In genomic region chr9:103040581-103040980, GRCm38 (mm10) we compare ENCODE assay signal across 20 mouse cellular contexts. TPM values are rescaled to one million over a fixed set of nuclear protein-coding genes. Genes with fewer than 3 reads are reported as not detected.
DNase-seq lines count a peak whose midpoint lies in the region; ATAC-seq and TF ChIP-seq lines count a peak whose summit lies in the region.
"Had no signal": no experiment of that assay in that cellular context is flagged by ENCODE, and none has a peak within 500 bp of the region (broad histone marks: within the 10 kb centered on the region; RNA-seq: fewer than 3 reads in every experiment).

No protein-coding gene starts in this region.

- WGBS in small intestine, adult 2 months, result 63% methylated on average over 2 of the region's 2 CpGs

- H3K27ac ChIP-seq in small intestine, adult 2 months (ENCODE audit: insufficient read depth, low read depth, low read length), result 0 out of 2 replicates have a peak overlapping the region, but pooled peaks have one; percentile 2
- H3K27ac ChIP-seq: embryonic facial prominence, embryonic 13.5 days; forebrain, embryonic 13.5 days; forebrain, embryonic 15.5 days had no signal

- TF ChIP-seq CTCF in C2C12 (IDR thresholded peaks at IDR 0.05; ENCODE audit: control insufficient read depth, insufficient read depth, insufficient read length) (no peak), Patski (IDR thresholded peaks at IDR 0.05) (no peak)
- no peak for TF ChIP-seq CTCF in small intestine, adult 2 months (IDR thresholded peaks at IDR 0.05; ENCODE audit: extremely low read depth, insufficient read length, insufficient replicate concordance, low read depth, low read length)

- no peaks in the 10 kb centered on the region for H3K79me3 ChIP-seq in C2C12 (ENCODE audit: low read depth)

- no peak for DNase-seq in Patski (ENCODE audit: low read depth, low spot score)
- no peak for DNase-seq in kidney, postnatal 14 days
- DNase-seq in layer of hippocampus, adult 11-12 months (ENCODE audit: low spot score), result no peak
- DNase-seq: adrenal gland, adult 2 months; adrenal gland, postnatal 10 days; adrenal gland, postnatal 25 days; cerebellum, adult 11 months; cerebellum, adult 18-20 months; cerebellum, adult 8-10 months; cerebellum, adult 9-11 months; cerebellum, postnatal 14 days; cerebellum, postnatal 36 days; forebrain, postnatal 0 days had no signal

- CTCF ChIA-PET in Patski (lab: Charles Lee), result no interaction called here

- TF ChIP-seq POLR2A in small intestine, adult 2 months (IDR thresholded peaks at IDR 0.05; ENCODE audit: low read depth, low read length), result no peak

- no peaks in the 10 kb centered on the region for H3K36me3 ChIP-seq in C2C12 (ENCODE audit: control insufficient read depth, insufficient read depth)
- H3K36me3 ChIP-seq in small intestine, adult 2 months (ENCODE audit: control insufficient read depth, insufficient read depth, low read length), result no peaks in the 10 kb centered on the region
- H3K36me3 ChIP-seq: embryonic facial prominence, embryonic 13.5 days; forebrain, embryonic 15.5 days; G1E had no signal

- H3K4me1 ChIP-seq in small intestine, adult 2 months (ENCODE audit: control insufficient read depth, insufficient read depth, insufficient read length, low read length), result peaks cover 6% of the 10 kb centered on the region; the same call in 1 of the 2 replicates
- H3K4me1 ChIP-seq: forebrain, embryonic 13.5 days; forebrain, embryonic 15.5 days had no signal

- POLR2A ChIA-PET in Patski (lab: Charles Lee), result interaction anchor here (1.0 kb wide), 1 partner anchor 10 kb away, joined by 3 read pairs; no protein-coding TSS in a partner anchor

- no peak overlapping the region for H3K4me3 ChIP-seq in C2C12 (ENCODE audit: insufficient read depth, poor library complexity, severe bottlenecking)
- H3K4me3 ChIP-seq in small intestine, adult 2 months (ENCODE audit: low read depth, low read length), result no peak overlapping the region
- H3K4me3 ChIP-seq: embryonic facial prominence, embryonic 13.5 days; forebrain, embryonic 13.5 days; forebrain, embryonic 15.5 days had no signal

- H3K27me3 ChIP-seq in C2C12 (ENCODE audit: control insufficient read depth, insufficient read depth, insufficient read length) (no peaks in the 10 kb centered on the region), Patski (no peaks in the 10 kb centered on the region)
- H3K27me3 ChIP-seq in small intestine, adult 2 months (ENCODE audit: control insufficient read depth, insufficient read depth, low read length), result no peaks in the 10 kb centered on the region
- H3K27me3 ChIP-seq: embryonic facial prominence, embryonic 13.5 days; forebrain, embryonic 13.5 days; forebrain, embryonic 15.5 days had no signal

- no peak overlapping the region for H3ac ChIP-seq in C2C12 (ENCODE audit: control insufficient read depth, insufficient read length, low read depth)

- in situ Hi-C loops in Patski (cut with MboI; ENCODE audit: low pct_unique_long_range_greater_than_20kb), result no loop called here

- ATAC-seq in Patski, result peak; percentile 45
- ATAC-seq: CD4-positive, CD25-positive, alpha-beta regulatory T cell, adult 4 months; forebrain, embryonic 13.5 days; forebrain, embryonic 15.5 days; forebrain, postnatal 0 days had no signal

- H3K79me2 ChIP-seq in C2C12 (ENCODE audit: control insufficient read depth, insufficient read depth), result no peaks in the 10 kb centered on the region

TF ChIP-seq in C2C12, 6 proteins besides CTCF, POLR2A, EP300 and RAD21:
- TF ChIP-seq USF1 (IDR thresholded peaks at IDR 0.05; ENCODE audit: low read depth), result no peak
- no peak for TF ChIP-seq MAX (IDR thresholded peaks at IDR 0.05)
- TF ChIP-seq CEBPB (IDR thresholded peaks at IDR 0.05; ENCODE audit: low read depth), result no peak
- TF ChIP-seq MYOD1 (IDR thresholded peaks at IDR 0.05; ENCODE audit: control insufficient read depth, insufficient read length, low read depth), result peak; percentile 29

RNA-seq across cellular contexts. Expression of gene Slco2a1, which starts 52.1 kb away (rescaled TPM):
- polyA plus RNA-seq in C2C12 (2012; fragmentation: generic; extraction: Trizol) (0.20 TPM), Patski (2021) (14.9 TPM)
- polyA plus RNA-seq in small intestine, adult 2 months (2012; rRNA removed), result 38.0 and 84.7 TPM in 2 replicates

Comparison
In these comparisons a context has a peak if more than half of its experiments do, and no peak if none do; other contexts are left out.
1. RNA of gene Slco2a1, which starts 52.1 kb away (polyA plus RNA-seq): 38.0 to 84.7 TPM in small intestine, adult 2 months and 14.9 TPM in Patski (single experiment); 0.20 TPM in C2C12 (single experiment); every median in the first group is over 10 times any median in the second.